Mouse (Mus musculus): Measurements from ENCODE around the gene Tssk6.

Tssk6 gene

GRCm38 (mm10) chr8:69902163-69903062, at the start of gene Tssk6, which contains the start of the genes Ndufa13 and Yjefn3:
Gene Tssk6 (plus strand): TSS chr8:69902184.
Gene Ndufa13 (minus strand): TSS chr8:69902558.
Gene Yjefn3 (minus strand): TSS chr8:69902712.
- no peak for DNase-seq (ENCODE audit: low spot score)

DNA sequence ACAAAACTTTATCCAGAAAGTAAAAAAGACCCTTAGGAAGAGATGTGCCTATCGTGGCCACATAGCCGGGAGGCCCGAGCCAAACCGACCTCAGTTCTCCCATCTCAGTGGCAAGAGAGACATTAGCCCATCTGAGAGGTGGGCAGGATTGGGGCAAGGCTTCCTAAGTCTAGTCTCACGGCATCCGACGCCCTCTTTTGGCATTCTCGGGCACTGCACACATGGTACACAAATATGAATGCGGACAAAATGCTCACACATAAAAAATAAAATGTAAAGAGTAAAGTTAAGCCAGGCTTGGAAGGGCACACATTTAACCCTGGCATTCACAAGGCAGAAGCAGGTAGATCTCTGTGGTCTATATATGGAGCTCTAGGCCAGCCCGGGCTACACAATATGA, 48.1 kb upstream of the Tssk6 start:
- DNase-seq (ENCODE audit: low spot score) = no peak

- no peak for DNase-seq (ENCODE audit: low spot score)
Measured at GRCm38 (mm10) chr8:69860807-69861206, 41.2 kb upstream of the Tssk6 start.

DNA sequence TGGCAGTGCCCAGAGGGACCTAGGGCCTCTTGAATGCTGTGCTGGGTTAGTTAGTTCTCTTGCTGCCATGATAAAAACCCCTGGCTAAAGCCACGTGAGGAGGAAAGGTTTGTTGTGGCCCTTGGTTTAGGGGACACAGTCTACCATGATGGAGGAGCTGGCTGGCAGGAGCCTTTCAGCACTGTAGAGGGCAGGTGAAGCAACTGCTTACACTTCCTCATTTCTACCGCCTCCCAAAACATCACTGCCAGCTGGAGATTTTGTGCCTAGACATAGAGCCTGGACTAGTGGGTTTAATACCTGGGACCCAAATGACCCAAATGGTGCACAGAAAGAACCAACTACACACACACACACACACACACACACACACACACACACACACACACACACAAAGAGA, 40.7 kb upstream of the Tssk6 start:
- no peak for DNase-seq (ENCODE audit: low spot score)

- no peak for DNase-seq (ENCODE audit: low spot score)
Measured at GRCm38 (mm10) chr8:69863387-69864020, 38.5 kb upstream of the Tssk6 start.

GRCm38 (mm10) chr8:69864180-69864579, 37.8 kb upstream of the Tssk6 start:
- no peak for DNase-seq (ENCODE audit: low spot score)

DNA sequence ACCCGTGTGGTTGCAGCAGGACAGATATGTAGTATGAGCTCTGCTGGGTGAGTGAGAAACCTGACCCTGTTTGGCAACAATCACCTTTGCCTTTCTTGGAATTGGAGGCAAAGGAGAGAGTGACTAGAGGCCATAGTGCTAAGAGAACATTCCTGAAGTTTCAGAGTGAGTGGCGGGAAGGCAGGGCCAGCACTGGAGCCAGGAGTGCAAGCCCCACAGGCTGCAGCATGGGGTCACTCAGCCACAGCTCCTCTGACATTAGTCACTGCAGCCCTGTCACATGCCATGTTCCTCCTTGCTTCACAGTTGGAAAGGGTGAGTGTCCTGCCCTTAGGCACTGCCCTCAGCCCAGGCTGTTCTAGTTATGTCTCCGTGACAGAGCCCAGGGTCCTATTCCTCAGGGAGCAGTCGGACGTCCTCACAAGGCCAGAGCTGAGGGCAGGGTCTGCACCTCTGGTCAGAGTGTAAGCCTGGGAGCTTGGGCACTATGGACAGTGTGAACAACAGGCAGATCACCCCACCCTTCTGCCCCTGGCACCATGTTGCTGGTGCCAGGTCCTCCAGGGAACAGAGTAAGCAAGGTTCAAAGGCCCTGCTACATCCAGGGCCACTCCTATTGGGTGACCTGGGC, 34.2 kb upstream of the Tssk6 start:
- peak; percentile 86 for DNase-seq (ENCODE audit: low spot score)

DNA sequence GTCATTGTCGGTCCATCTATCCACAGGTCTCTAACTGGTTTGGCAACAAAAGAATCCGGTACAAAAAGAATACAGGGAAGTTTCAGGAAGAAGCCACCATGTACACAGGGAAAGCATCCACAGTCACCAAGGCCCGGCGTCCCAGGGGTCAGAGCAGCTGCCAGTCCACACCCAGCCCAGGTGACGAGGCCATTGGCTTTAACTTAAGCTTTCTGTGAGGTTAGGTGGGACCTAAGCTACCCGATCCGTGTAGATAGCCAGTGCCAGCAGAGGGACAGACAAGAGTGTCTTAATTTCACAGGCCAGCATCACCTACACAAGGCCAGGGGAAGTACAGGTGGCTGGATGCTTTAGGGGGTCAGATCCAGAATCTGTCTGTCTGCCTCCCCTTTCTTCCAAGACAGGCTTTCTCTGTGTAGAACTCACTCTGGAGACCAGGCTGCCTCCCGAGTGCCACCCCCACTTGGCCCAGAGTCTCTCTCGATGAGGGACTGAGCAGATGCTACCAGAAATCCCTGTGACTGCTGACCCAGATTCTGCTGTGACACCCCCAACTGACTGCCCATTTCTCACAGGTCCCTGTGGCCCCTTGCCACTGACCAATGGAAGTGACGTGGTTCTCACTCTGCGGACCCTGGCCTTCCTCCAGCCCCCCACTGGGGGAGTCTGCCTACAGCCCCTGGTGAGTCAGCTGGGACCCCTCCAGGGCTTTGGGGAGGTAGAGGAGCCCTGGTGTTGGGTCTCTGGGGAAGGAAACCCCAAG, 31.8 kb upstream of the Tssk6 start:
- no peak for DNase-seq (ENCODE audit: low spot score)

GRCm38 (mm10) chr8:69870907-69871306, 31.1 kb upstream of the Tssk6 start:
- DNase-seq (ENCODE audit: low spot score) = no peak

DNA sequence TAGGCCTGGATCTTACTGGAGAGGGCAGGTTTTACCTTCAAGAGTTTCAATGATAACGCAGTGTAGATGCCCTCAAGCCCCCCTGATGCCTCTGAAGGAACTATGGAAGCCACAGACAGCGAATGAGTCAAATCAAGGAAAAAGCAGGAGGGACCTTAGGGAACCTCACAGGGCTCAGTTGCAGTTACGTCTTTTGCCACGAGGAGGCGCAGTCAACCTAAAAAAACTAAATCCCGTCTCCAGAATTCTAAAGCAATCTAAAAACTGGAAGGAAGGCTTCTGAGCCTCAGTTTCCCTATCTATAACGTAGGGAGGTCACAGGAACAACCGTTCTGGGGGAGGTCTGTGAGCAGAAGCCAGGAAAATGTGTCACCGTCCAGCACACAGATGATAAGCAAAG, 27.8 kb upstream of the Tssk6 start:
- peak; percentile 84 for DNase-seq (ENCODE audit: low spot score)

GRCm38 (mm10) chr8:69874654-69875053, 27.3 kb upstream of the Tssk6 start:
- DNase-seq (ENCODE audit: low spot score) = no peak

GRCm38 (mm10) chr8:69876097-69876496, 25.9 kb upstream of the Tssk6 start:
- no peak for DNase-seq (ENCODE audit: low spot score)

GRCm38 (mm10) chr8:69876967-69877366, 25.0 kb upstream of the Tssk6 start:
- DNase-seq (ENCODE audit: low spot score) = no peak

DNA sequence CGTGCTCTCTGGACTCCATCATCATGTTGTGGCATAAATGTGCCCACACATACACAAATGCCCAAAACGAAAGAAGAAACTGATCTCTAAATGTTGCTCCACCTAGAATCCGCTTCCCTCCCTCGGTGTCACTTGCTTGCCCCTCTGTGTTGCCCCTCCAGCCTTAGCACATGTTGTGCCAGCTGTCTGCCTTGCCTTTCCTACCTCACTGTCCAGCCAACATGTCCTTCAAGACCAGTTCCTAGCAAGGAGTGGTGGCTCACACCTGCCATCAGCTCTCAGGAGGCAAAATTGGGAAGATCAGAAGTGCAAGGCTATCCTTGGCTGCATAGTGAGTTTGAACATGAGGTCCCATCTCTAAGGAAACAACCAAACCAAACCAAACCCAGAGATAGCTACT, 24.6 kb upstream of the Tssk6 start:
- DNase-seq (ENCODE audit: low spot score) = no peak

GRCm38 (mm10) chr8:69877992-69878391, 24.0 kb upstream of the Tssk6 start:
- no peak for DNase-seq (ENCODE audit: low spot score)

GRCm38 (mm10) chr8:69879678-69880077, 22.3 kb upstream of the Tssk6 start:
- no peak for DNase-seq (ENCODE audit: low spot score)

- DNase-seq (ENCODE audit: low spot score) = no peak
Measured at GRCm38 (mm10) chr8:69880841-69881240, 21.1 kb upstream of the Tssk6 start.

- DNase-seq (ENCODE audit: low spot score) = no peak
Measured at GRCm38 (mm10) chr8:69881261-69881865, 20.6 kb upstream of the Tssk6 start.

- no peak for DNase-seq (ENCODE audit: low spot score)
Measured at GRCm38 (mm10) chr8:69882021-69882756, 19.8 kb upstream of the Tssk6 start.

- DNase-seq (ENCODE audit: low spot score) = no peak
Measured at GRCm38 (mm10) chr8:69882833-69883600, 19.0 kb upstream of the Tssk6 start.
